Mouse (Mus musculus) hindbrain, embryonic 12.5 days (tissue): Measurements from ENCODE around the gene Astn1. TPM values are rescaled to one million over a fixed set of nuclear protein-coding genes. Genes with fewer than 3 reads are reported as not detected.

Experiments used
- ATAC-seq: fragments of 200-750 bp; cut with Nextera tagmentation; 2 replicates; pipeline ENCODE4 v1.8.0; 2017; ENCODE audit warnings: moderate TSS enrichment; ENCODE audit not compliant: low FRiP score
- H3K27ac ChIP-seq: fragments of 300-500 bp; sonication (generic); 2 replicates; pipeline ENCODE4 v1.5.1; 2016; ENCODE audit warnings: mild to moderate bottlenecking
- H3K27me3 ChIP-seq: fragments of 300-500 bp; sonication (generic); 2 replicates; pipeline ENCODE4 v1.6.1; 2016; ENCODE audit warnings: mild to moderate bottlenecking
- H3K36me3 ChIP-seq: fragments of 300-500 bp; sonication (generic); 2 replicates; pipeline ENCODE4 v1.6.1; 2016; ENCODE audit warnings: mild to moderate bottlenecking
- H3K4me1 ChIP-seq: fragments of 300-500 bp; sonication (generic); 2 replicates; pipeline ENCODE4 v1.6.1; 2016
- H3K4me2 ChIP-seq: fragments of 300-500 bp; sonication (generic); replicated peaks from 2 replicates; pipeline ENCODE4 v1.6.1; 2016; ENCODE audit warnings: mild to moderate bottlenecking
- H3K4me3 ChIP-seq: fragments of 300-500 bp; sonication (generic); 2 replicates; pipeline ENCODE4 v1.5.1; 2016; ENCODE audit warnings: mild to moderate bottlenecking
- H3K9ac ChIP-seq: fragments of 300-500 bp; sonication (generic); 2 replicates; pipeline ENCODE4 v1.6.1; 2016; ENCODE audit warnings: mild to moderate bottlenecking, moderate library complexity
- H3K9me3 ChIP-seq: fragments of 300-500 bp; sonication (generic); replicated peaks from 2 replicates; pipeline ENCODE4 v1.6.1; 2016; ENCODE audit warnings: mild to moderate bottlenecking
- WGBS: fragments of 180-500 bp; shearing (Covaris S2); methylation state at CpG from one replicate; pipeline ENCODE4 v1.1.7; 2016; 5-methylcytosine and 5-hydroxymethylcytosine counted together
- polyA plus RNA-seq: library from polyadenylated mRNA; unstranded; fragments of >200 nt; fragmentation: Nextera tagmentation; extraction: Ambion mirVana; gene quantifications from 2 replicates; pipeline ENCODE4 v1.2.1, GENCODE M21; 2016

The Astn1 gene
- polyA plus RNA-seq, 1 experiment from 2014 or later = 22.4 TPM

GRCm38 (mm10) chr1:158547592-158548211 is 185.6 kb downstream of the Astn1 start:
- Histone ChIP-seq H3K36me3 (peaks cover 4% of the 10 kb centered on the region; the same call in 1 of the 2 replicates), H3K4me1 (peaks cover 25% of the 10 kb centered on the region), H3K9me3 (no peaks in the 10 kb centered on the region), H3K27me3 (no peaks in the 10 kb centered on the region), H3K4me3 (no peak overlapping the region), H3K27ac (peak overlapping the region; percentile 40), H3K9ac (no peak overlapping the region), H3K4me2 (no peak overlapping the region)
- ATAC-seq = peak; percentile 69; the same call in 1 of the 2 replicates
- WGBS = 12% methylated on average over 3 of the region's 3 CpGs

- H3K4me3 ChIP-seq = no peak overlapping the region
- H3K9me3 ChIP-seq = no peaks in the 10 kb centered on the region
- ATAC-seq = no peak
- H3K27me3 ChIP-seq = no peaks in the 10 kb centered on the region
- H3K9ac ChIP-seq = no peak overlapping the region
- no peak overlapping the region for H3K4me2 ChIP-seq
- H3K4me1 ChIP-seq = peaks cover 27% of the 10 kb centered on the region
- H3K36me3 ChIP-seq = peaks cover 4% of the 10 kb centered on the region; the same call in 1 of the 2 replicates
- WGBS = 73% methylated on average over 8 of the region's 8 CpGs
- H3K27ac ChIP-seq = 0 out of 2 replicates have a peak overlapping the region, but pooled peaks have one; percentile 40
These were observed 186.2 kb downstream of the Astn1 start for GRCm38 (mm10) chr1:158548319-158548718.

GRCm38 (mm10) chr1:158549616-158550015 is 187.5 kb downstream of the Astn1 start:
- no peak overlapping the region for H3K4me3 ChIP-seq
- no peaks in the 10 kb centered on the region for H3K27me3 ChIP-seq
- peaks cover 4% of the 10 kb centered on the region; the same call in 1 of the 2 replicates for H3K36me3 ChIP-seq
- WGBS = 91% methylated on average over 2 of the region's 2 CpGs
- no peak overlapping the region for H3K9ac ChIP-seq
- H3K9me3 ChIP-seq = no peaks in the 10 kb centered on the region
- no peak overlapping the region for H3K27ac ChIP-seq
- ATAC-seq = no peak
- peaks cover 39% of the 10 kb centered on the region for H3K4me1 ChIP-seq
- no peak overlapping the region for H3K4me2 ChIP-seq

GRCm38 (mm10) chr1:158551951-158552350 is 189.9 kb downstream of the Astn1 start:
- ATAC-seq = no peak
- H3K4me3 ChIP-seq = no peak overlapping the region
- H3K27ac ChIP-seq = no peak overlapping the region
- no peak overlapping the region for H3K4me2 ChIP-seq
- H3K36me3 ChIP-seq = peaks cover 4% of the 10 kb centered on the region; the same call in 1 of the 2 replicates
- 25% methylated on average over 6 of the region's 6 CpGs for WGBS
- H3K9ac ChIP-seq = no peak overlapping the region
- no peaks in the 10 kb centered on the region for H3K27me3 ChIP-seq
- peaks cover 34% of the 10 kb centered on the region for H3K4me1 ChIP-seq
- no peaks in the 10 kb centered on the region for H3K9me3 ChIP-seq

- H3K36me3 ChIP-seq = peaks cover 4% of the 10 kb centered on the region; the same call in 1 of the 2 replicates
- H3K27ac ChIP-seq = no peak overlapping the region
- no peak overlapping the region for H3K9ac ChIP-seq
- H3K9me3 ChIP-seq = no peaks in the 10 kb centered on the region
- WGBS = 89% methylated on average over 6 of the region's 6 CpGs
- H3K4me2 ChIP-seq = no peak overlapping the region
- no peak overlapping the region for H3K4me3 ChIP-seq
- H3K27me3 ChIP-seq = no peaks in the 10 kb centered on the region
- ATAC-seq = no peak
- H3K4me1 ChIP-seq = peaks cover 25% of the 10 kb centered on the region
These were observed 191.3 kb downstream of the Astn1 start for GRCm38 (mm10) chr1:158553341-158553740.

- Histone ChIP-seq H3K4me1 (peaks cover 25% of the 10 kb centered on the region), H3K36me3 (peaks cover 4% of the 10 kb centered on the region; the same call in 1 of the 2 replicates), H3K4me3 (no peak overlapping the region), H3K27me3 (no peaks in the 10 kb centered on the region), H3K9ac (no peak overlapping the region), H3K4me2 (peak overlapping the region; percentile 21; the same call in 1 of the 2 replicates), H3K27ac (peak overlapping the region; percentile 52), H3K9me3 (no peaks in the 10 kb centered on the region)
- peak; percentile 59 for ATAC-seq
- 7% methylated on average over 6 of the region's 6 CpGs for WGBS
These were observed 192.0 kb downstream of the Astn1 start for GRCm38 (mm10) chr1:158554020-158554505.

GRCm38 (mm10) chr1:158573168-158573567 is 211.1 kb downstream of the Astn1 start:
- WGBS = 94% methylated on average over 5 of the region's 5 CpGs
- peaks cover 9% of the 10 kb centered on the region; the same call in 1 of the 2 replicates for H3K36me3 ChIP-seq
- no peak for ATAC-seq
- H3K4me3 ChIP-seq = no peak overlapping the region
- no peaks in the 10 kb centered on the region for H3K4me1 ChIP-seq
- H3K9ac ChIP-seq = no peak overlapping the region
- H3K27me3 ChIP-seq = no peaks in the 10 kb centered on the region
- no peaks in the 10 kb centered on the region for H3K9me3 ChIP-seq
- H3K4me2 ChIP-seq = no peak overlapping the region
- no peak overlapping the region for H3K27ac ChIP-seq

GRCm38 (mm10) chr1:158573597-158573996 is 211.5 kb downstream of the Astn1 start:
- no peaks in the 10 kb centered on the region for H3K9me3 ChIP-seq
- H3K4me2 ChIP-seq = no peak overlapping the region
- no peak overlapping the region for H3K27ac ChIP-seq
- WGBS = 89% methylated on average over 7 of the region's 7 CpGs
- H3K36me3 ChIP-seq = peaks cover 9% of the 10 kb centered on the region; the same call in 1 of the 2 replicates
- ATAC-seq = no peak
- H3K4me1 ChIP-seq = no peaks in the 10 kb centered on the region
- no peaks in the 10 kb centered on the region for H3K27me3 ChIP-seq
- H3K9ac ChIP-seq = no peak overlapping the region
- H3K4me3 ChIP-seq = no peak overlapping the region

- no peak overlapping the region for H3K27ac ChIP-seq
- peaks cover 12% of the 10 kb centered on the region; the same call in 1 of the 2 replicates for H3K36me3 ChIP-seq
- H3K4me1 ChIP-seq = no peaks in the 10 kb centered on the region
- H3K27me3 ChIP-seq = no peaks in the 10 kb centered on the region
- ATAC-seq = no peak
- 63% methylated on average over 1 of the region's 1 CpGs for WGBS
- H3K4me3 ChIP-seq = no peak overlapping the region
- H3K4me2 ChIP-seq = no peak overlapping the region
- H3K9ac ChIP-seq = no peak overlapping the region
- no peaks in the 10 kb centered on the region for H3K9me3 ChIP-seq
These were observed 213.9 kb downstream of the Astn1 start for GRCm38 (mm10) chr1:158575997-158576396.

GRCm38 (mm10) chr1:158581806-158582205 is 219.7 kb downstream of the Astn1 start:
- Histone ChIP-seq H3K4me1 (no peaks in the 10 kb centered on the region), H3K9me3 (no peaks in the 10 kb centered on the region), H3K27me3 (no peaks in the 10 kb centered on the region), H3K4me2 (no peak overlapping the region), H3K27ac (no peak overlapping the region), H3K4me3 (no peak overlapping the region), H3K9ac (no peak overlapping the region), H3K36me3 (0 out of 2 replicates have a peak, but pooled peaks cover 3% of the 10 kb centered on the region)
- ATAC-seq = no peak

- H3K9me3 ChIP-seq = no peaks in the 10 kb centered on the region
- no peaks in the 10 kb centered on the region for H3K36me3 ChIP-seq
- 86% methylated on average over 3 of the region's 3 CpGs for WGBS
- no peaks in the 10 kb centered on the region for H3K4me1 ChIP-seq
- H3K27me3 ChIP-seq = no peaks in the 10 kb centered on the region
- no peak overlapping the region for H3K9ac ChIP-seq
- no peak overlapping the region for H3K4me3 ChIP-seq
- ATAC-seq = no peak
- H3K4me2 ChIP-seq = no peak overlapping the region
- H3K27ac ChIP-seq = no peak overlapping the region
These were observed 226.8 kb downstream of the Astn1 start for GRCm38 (mm10) chr1:158588903-158589302.

GRCm38 (mm10) chr1:158596726-158597448 is 234.8 kb downstream of the Astn1 start:
- Histone ChIP-seq H3K9ac (no peak overlapping the region), H3K4me2 (no peak overlapping the region), H3K27me3 (no peaks in the 10 kb centered on the region), H3K27ac (no peak overlapping the region), H3K9me3 (no peaks in the 10 kb centered on the region), H3K4me1 (no peaks in the 10 kb centered on the region), H3K4me3 (no peak overlapping the region), H3K36me3 (peaks cover 4% of the 10 kb centered on the region; the same call in 1 of the 2 replicates)
- ATAC-seq = peak; percentile 61
- WGBS = 47% methylated on average over 16 of the region's 16 CpGs
